Comparison of ENCODE assay signal across 27 mouse cellular contexts in genomic region chr5:99472607-99473335, GRCm38 (mm10).
DNase-seq lines count a peak whose midpoint lies in the region; ATAC-seq and TF ChIP-seq lines count a peak whose summit lies in the region.
"Had no signal": no experiment of that assay in that cellular context is flagged by ENCODE, and none has a peak within 500 bp of the region (broad histone marks: within the 10 kb centered on the region; RNA-seq: fewer than 3 reads in every experiment).

No protein-coding gene starts in this region.

- no peak for TF ChIP-seq POLR2A in spleen, adult 2 months (IDR thresholded peaks at IDR 0.05; ENCODE audit: low read depth, low read length)

- WGBS in spleen, adult 2 months = 64% methylated on average over 5 of the region's 5 CpGs

- intact Hi-C loops in heart, postnatal 25 days (cut with DNase I) = no loop called here

- H3K36me3 ChIP-seq in spleen, adult 2 months (ENCODE audit: control insufficient read depth, insufficient read depth, low read length) = no peaks in the 10 kb centered on the region
- H3K36me3 ChIP-seq: G1E; heart, embryonic 12.5 days; hindbrain, embryonic 12.5 days; limb, embryonic 13.5 days; liver, embryonic 12.5 days had no signal

- peaks cover 13% of the 10 kb centered on the region for H3K4me1 ChIP-seq in spleen, adult 2 months (ENCODE audit: control insufficient read depth, insufficient read depth, insufficient read length)

- H3K4me3 ChIP-seq in spleen, adult 2 months (ENCODE audit: extremely low read depth, insufficient read depth, insufficient read length) = no peak overlapping the region
- H3K4me3 ChIP-seq: heart, embryonic 12.5 days; hindbrain, embryonic 12.5 days; limb, embryonic 13.5 days; liver, embryonic 12.5 days; megakaryocyte, embryonic 14.5 days had no signal

- peak overlapping the region; percentile 55 for H3K27ac ChIP-seq in spleen, adult 2 months (ENCODE audit: insufficient read depth, low read length)
- H3K27ac ChIP-seq: hindbrain, embryonic 12.5 days; limb, embryonic 13.5 days; liver, embryonic 12.5 days had no signal

- H3K27me3 ChIP-seq in spleen, adult 2 months (ENCODE audit: control insufficient read depth, insufficient read depth, low read length) = no peaks in the 10 kb centered on the region
- H3K27me3 ChIP-seq: heart, embryonic 12.5 days; limb, embryonic 13.5 days; liver, embryonic 12.5 days; megakaryocyte, embryonic 14.5 days had no signal

- ATAC-seq in frontal cortex, adult (ENCODE audit: low TSS enrichment) = no peak
- ATAC-seq: activated CD4-positive, CD25-positive, alpha-beta regulatory T cell, adult 4 months; forebrain, postnatal 0 days; intestine, postnatal 0 days; liver, embryonic 12.5 days had no signal

- DNase-seq in heart, adult 11 months = peak; percentile 53
- no peak for DNase-seq in heart, postnatal 25 days (ENCODE audit: low spot score)
- DNase-seq in spleen, adult 2 months (ENCODE audit: low read depth in 1 of 2, low spot score in 2 of 2) = peak; percentile 19 to 34
- no peak for DNase-seq in spleen, postnatal 4 days (ENCODE audit: low spot score in 2 of 2)
- DNase-seq in embryo, embryonic 10.5 days (ENCODE audit: low spot score) = peak; percentile 60
- peak; percentile 44 for DNase-seq in mesoderm, embryonic 11.5 days (ENCODE audit: low read depth, low spot score)
- DNase-seq in frontal cortex, postnatal 10 days (ENCODE audit: low spot score in 2 of 2) = no peak
- DNase-seq: adrenal gland, postnatal 10 days; cerebellum, adult 9-10 months; forebrain, postnatal 0 days; gastrocnemius, postnatal 10 days; heart, postnatal 14 days; kidney, postnatal 36 days; lung, adult 2 months; lung, postnatal 36 days; midbrain, embryonic 14.5 days; right cerebral cortex, postnatal 14 days; thymus, adult 18-20 months had no signal

- TF ChIP-seq CTCF in spleen, adult 2 months (IDR thresholded peaks at IDR 0.05; ENCODE audit: extremely low read depth, insufficient read depth, insufficient read length, insufficient replicate concordance) = no peak

Comparison
In these comparisons a context has a peak if more than half of its experiments do, and no peak if none do; other contexts are left out.
1. DNase-seq: peak in heart, adult 11 months (single experiment), spleen, adult 2 months (2 of 2), embryo, embryonic 10.5 days (single experiment) and mesoderm, embryonic 11.5 days (single experiment); none in heart, postnatal 25 days (single experiment), spleen, postnatal 4 days (0 of 2) and frontal cortex, postnatal 10 days (0 of 2).